Mouse (Mus musculus): ENCODE data around the gene Mllt10.

GRCm38 (mm10) chr2:18041199-18041885 lies 13.7 kb upstream of the Mllt10 start:
- TF ChIP-seq CTCF (IDR thresholded peaks at IDR 0.05; ENCODE audit: low read depth) (no peak), EP300 (optimal IDR thresholded peaks at IDR 0.05) (no peak)
